ENCODE assay signal across 8 mouse cellular contexts in the genomic region with DNA sequence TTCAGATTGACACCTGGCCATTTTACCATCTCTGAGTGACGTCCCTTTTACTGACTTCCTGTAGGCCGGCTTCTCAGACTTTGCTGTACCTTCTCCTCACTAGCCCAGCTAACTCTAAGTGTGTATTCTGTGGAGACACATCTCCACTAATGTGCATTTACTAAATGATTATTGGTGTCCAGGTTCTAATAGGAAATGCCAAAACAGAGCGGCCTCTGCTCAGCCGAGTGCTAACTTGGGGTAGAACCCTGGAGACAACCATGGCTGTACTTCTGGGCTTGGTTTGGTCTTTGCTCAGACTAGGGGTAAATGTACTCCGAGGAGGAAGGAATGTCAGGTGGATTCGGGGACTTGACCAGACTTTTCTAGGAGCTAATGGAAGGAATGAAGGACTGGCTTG. TPM values are rescaled to one million over a fixed set of nuclear protein-coding genes. Genes with fewer than 3 reads are reported as not detected.
A peak's percentile ranks its signal among the peaks of the same experiment; 100 is the strongest.
DNase-seq lines count a peak whose midpoint lies in the region; ATAC-seq and TF ChIP-seq lines count a peak whose summit lies in the region.

No protein-coding gene starts in this region.

- H3K27me3 ChIP-seq in heart, embryonic 10.5 days (ENCODE audit: insufficient read depth, poor library complexity, severe bottlenecking), result no peaks in the 10 kb centered on the region
- no peaks in the 10 kb centered on the region for H3K27me3 ChIP-seq in MEL (ENCODE audit: control insufficient read depth in 1 of 2, insufficient read depth in 2 of 2, low read length in 2 of 2)
- no peaks in the 10 kb centered on the region for H3K27me3 ChIP-seq in hindbrain, embryonic 11.5 days (ENCODE audit: control insufficient read depth, insufficient read depth, low read length)
- peaks cover 9% of the 10 kb centered on the region for H3K27me3 ChIP-seq in midbrain, embryonic 10.5 days (ENCODE audit: low read depth, poor library complexity, severe bottlenecking)

- TF ChIP-seq POLR2A in MEL (IDR thresholded peaks at IDR 0.05; ENCODE audit: control insufficient read depth in 1 of 2, insufficient read depth in 1 of 2, low read depth in 1 of 2, low read length in 2 of 2, poor library complexity in 1 of 2), result no peak

- H3K4me1 ChIP-seq in heart, embryonic 10.5 days, result peaks cover 23% of the 10 kb centered on the region
- peaks cover 7 to 10% of the 10 kb centered on the region in 2 experiments for H3K4me1 ChIP-seq in MEL (ENCODE audit: control insufficient read depth in 1 of 2, insufficient read depth in 2 of 2, low read length in 2 of 2)
- peaks cover 3% of the 10 kb centered on the region; the same call in 1 of the 2 replicates for H3K4me1 ChIP-seq in hindbrain, embryonic 11.5 days (replicated peaks; ENCODE audit: control insufficient read depth, insufficient read depth, low read length)
- H3K4me1 ChIP-seq in midbrain, embryonic 10.5 days, result peaks cover 26% of the 10 kb centered on the region

- intact Hi-C loops in heart, postnatal 14 days (cut with DNase I), result loop anchor here (5.0 kb wide), 1 partner anchor 88 kb away; a partner anchor contains a TSS

- peaks cover 18% of the 10 kb centered on the region for H3K79me2 ChIP-seq in MEL (ENCODE audit: control insufficient read depth, insufficient read depth, low read length, poor library complexity)

- ATAC-seq in hindbrain, embryonic 11.5 days (ENCODE audit: low FRiP score), result no peak; the same call in 1 of the 2 replicates
- no peak; the same call in 1 of the 2 replicates for ATAC-seq in frontal cortex, adult (ENCODE audit: low TSS enrichment)

- 88% methylated on average over 6 of the region's 6 CpGs for WGBS in heart, embryonic 10.5 days
- 92% methylated on average over 6 of the region's 6 CpGs for WGBS in hindbrain, embryonic 11.5 days
- whole genome bisulfite sequencing in midbrain, embryonic 10.5 days, result 90% methylated on average over 6 of the region's 6 CpGs

- H3K9me3 ChIP-seq in heart, embryonic 10.5 days, result no peaks in the 10 kb centered on the region
- no peaks in the 10 kb centered on the region for H3K9me3 ChIP-seq in MEL (replicated peaks; ENCODE audit: insufficient read depth, low read length)
- no peaks in the 10 kb centered on the region for H3K9me3 ChIP-seq in hindbrain, embryonic 11.5 days (ENCODE audit: control insufficient read depth, low read length)
- H3K9me3 ChIP-seq in midbrain, embryonic 10.5 days (replicated peaks), result no peaks in the 10 kb centered on the region

- H3K9ac ChIP-seq in MEL (ENCODE audit: control insufficient read depth, low read depth, low read length, poor library complexity, severe bottlenecking), result peak overlapping the region; percentile 89
- H3K9ac ChIP-seq in hindbrain, embryonic 11.5 days (ENCODE audit: low read depth, low read length), result no peak overlapping the region

- H3K4me3 ChIP-seq in heart, embryonic 10.5 days, result peak overlapping the region; percentile 93
- H3K4me3 ChIP-seq in MEL (ENCODE audit: control insufficient read depth in 1 of 2, insufficient read depth in 1 of 2, low read depth in 2 of 2, low read length in 2 of 2), result peak overlapping the region; percentile 64 to 96
- peak overlapping the region; percentile 73; the same call in 1 of the 2 replicates for H3K4me3 ChIP-seq in hindbrain, embryonic 11.5 days (ENCODE audit: low read depth, low read length)
- H3K4me3 ChIP-seq in midbrain, embryonic 10.5 days, result peak overlapping the region; percentile 89

- peak overlapping the region; percentile 94 for H3K27ac ChIP-seq in heart, embryonic 10.5 days
- H3K27ac ChIP-seq in MEL (ENCODE audit: control insufficient read depth, low read depth, low read length), result peak overlapping the region; percentile 98
- no peak overlapping the region for H3K27ac ChIP-seq in hindbrain, embryonic 11.5 days (ENCODE audit: low read depth, low read length)
- H3K27ac ChIP-seq in midbrain, embryonic 10.5 days (replicated peaks), result peak overlapping the region; percentile 94

- peak overlapping the region; percentile 94 for H3K4me2 ChIP-seq in hindbrain, embryonic 11.5 days (replicated peaks; ENCODE audit: low read depth, low read length)

- DNase-seq in heart, embryonic 10.5 days (ENCODE audit: low spot score), result no peak
- no peak for DNase-seq in heart, postnatal 14 days
- DNase-seq in MEL (ENCODE audit: low read depth, low spot score), result peak; percentile 75
- no peak for DNase-seq in hindbrain, embryonic 11.5 days (ENCODE audit: low spot score)
- DNase-seq in midbrain, embryonic 10.5 days (ENCODE audit: low spot score), result no peak
- no peak for DNase-seq in adrenal gland, postnatal 4 days (ENCODE audit: low spot score in 2 of 2)
- no peak for DNase-seq in B cell, adult 2 months

- no peak for TF ChIP-seq RAD21 in MEL (IDR thresholded peaks at IDR 0.05; ENCODE audit: low read depth, low read length)

- H3K36me3 ChIP-seq in heart, embryonic 10.5 days, result no peaks in the 10 kb centered on the region
- peaks cover 0 to 10% of the 10 kb centered on the region in 2 experiments; a peak in 2 of 4 replicates for H3K36me3 ChIP-seq in MEL (ENCODE audit: control insufficient read depth in 1 of 2, insufficient read depth in 2 of 2, low read length in 2 of 2)
- H3K36me3 ChIP-seq in hindbrain, embryonic 11.5 days (ENCODE audit: control insufficient read depth, insufficient read depth, low read length), result no peaks in the 10 kb centered on the region
- H3K36me3 ChIP-seq in midbrain, embryonic 10.5 days, result no peaks in the 10 kb centered on the region

- no peak for TF ChIP-seq EP300 in MEL (IDR thresholded peaks at IDR 0.05; ENCODE audit: low read depth in 1 of 2, low read length in 2 of 2)

- TF ChIP-seq CTCF in MEL (IDR thresholded peaks at IDR 0.05 in 2 of 3, conservative IDR thresholded peaks at IDR 0.05 in 1 of 3; ENCODE audit: control insufficient read depth in 1 of 3, insufficient read depth in 1 of 3, low read depth in 2 of 3, low read length in 3 of 3, poor library complexity in 1 of 3, severe bottlenecking in 1 of 3), result no peak

TF ChIP-seq in MEL, 35 proteins besides CTCF, POLR2A, EP300 and RAD21:
- TF ChIP-seq CHD1 (IDR thresholded peaks at IDR 0.05; ENCODE audit: low read depth, low read length) (0 out of 2 replicates have a peak, but pooled peaks have one; percentile 47), HCFC1 (IDR thresholded peaks at IDR 0.05; ENCODE audit: low read depth, low read length) (no peak), TBP (IDR thresholded peaks at IDR 0.05; ENCODE audit: low read depth, low read length) (no peak), POLR2AphosphoS5 (IDR thresholded peaks at IDR 0.05; ENCODE audit: borderline replicate concordance, low read depth, low read length) (0 out of 2 replicates have a peak, but pooled peaks have one; percentile 59), MXI1 (IDR thresholded peaks at IDR 0.05; ENCODE audit: low read depth, low read length) (no peak), JUND (IDR thresholded peaks at IDR 0.05; ENCODE audit: low read depth, low read length) (no peak), BHLHE40 (IDR thresholded peaks at IDR 0.05; ENCODE audit: borderline replicate concordance, low read depth, low read length) (0 out of 2 replicates have a peak, but pooled peaks have one; percentile 2)

RNA-seq across cellular contexts. Expression of a gene that starts 0.6 kb away (rescaled TPM):
- 13.5 and 18.0 TPM in 2 replicates for polyA plus RNA-seq in heart, embryonic 10.5 days (2016; fragmentation: Nextera tagmentation; extraction: Ambion mirVana)
- 1 to 10 TPM; 6.4 to 7.1 TPM for total RNA-seq in heart, postnatal 14 days (2021)
- 9.5 and 9.9 TPM in 2 replicates for total RNA-seq in MEL (2012; rRNA removed)
- polyA plus RNA-seq in MEL (2012; ENCODE audit: insufficient read depth in 1 of 2, insufficient read length in 2 of 2, low read depth in 1 of 2, low replicate concordance in 2 of 2, missing spikeins in 1 of 2), result 10 to 100 TPM in 1 of 2 experiments, not detected in 1; 14.3 TPM
- polyA plus RNA-seq in hindbrain, embryonic 11.5 days (2014; fragmentation: Nextera tagmentation; extraction: Ambion mirVana), result 123 and 134 TPM in 2 replicates
- 45.2 and 70.8 TPM in 2 replicates for polyA plus RNA-seq in midbrain, embryonic 10.5 days (2016; fragmentation: Nextera tagmentation; extraction: Ambion mirVana)
- total RNA-seq in adrenal gland, postnatal 4 days (2021), result 10 to 100 TPM; 31.2 to 41.9 TPM
